Mouse (Mus musculus): ENCODE measurements around the gene Uvssa. TPM values are rescaled to one million over a fixed set of nuclear protein-coding genes. Genes with fewer than 3 reads are reported as not detected.
"Not testable (repeated sequence)": the region's sequence is repeated elsewhere in the genome, so short reads cannot be mapped to it uniquely, and the experiment has no call there.

Uvssa gene
- total and polyA plus RNA-seq, 2 experiments, result 3.4 to 4.2 TPM

DNA sequence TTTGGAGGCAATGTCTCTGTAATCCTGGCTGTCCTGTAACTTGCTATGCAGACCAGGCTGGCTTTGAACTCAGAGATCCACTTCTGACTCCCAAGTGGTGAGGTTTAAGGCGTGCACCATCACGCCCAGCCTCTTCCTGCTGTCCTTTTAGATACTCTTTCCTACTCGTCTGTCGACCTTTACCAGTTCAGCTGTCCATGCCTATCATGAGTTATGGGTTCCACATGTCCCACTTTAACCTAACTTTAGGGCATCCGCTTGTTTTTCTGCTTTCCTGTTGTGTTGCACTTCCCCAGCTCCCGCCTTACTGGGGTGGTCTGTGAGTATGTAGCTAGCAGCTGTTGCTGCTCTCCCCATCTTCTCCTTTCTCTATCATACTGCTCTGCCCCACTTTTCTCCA is 37.2 kb upstream of the Uvssa start:
- no peaks in the 10 kb centered on the region for H3K36me3 ChIP-seq (ENCODE audit: control insufficient read depth, insufficient read depth, low read length)
- 84% methylated on average over 6 of the region's 6 CpGs for WGBS
- H3K27me3 ChIP-seq (ENCODE audit: control insufficient read depth, insufficient read depth, low read length), result no peaks in the 10 kb centered on the region
- no peak overlapping the region for H3K4me3 ChIP-seq (ENCODE audit: insufficient read depth, low read depth, low read length)
- peaks cover 64% of the 10 kb centered on the region for H3K79me2 ChIP-seq (ENCODE audit: control insufficient read depth, insufficient read depth, low read length)
- no peak overlapping the region for H3K27ac ChIP-seq (replicated peaks; ENCODE audit: insufficient read depth, low read depth, low read length)
- no peak for DNase-seq (ENCODE audit: extremely low read depth, low read depth, low spot score)
- TF ChIP-seq CTCF (IDR thresholded peaks at IDR 0.05; ENCODE audit: low read depth, low read length) (no peak), POLR2A (IDR thresholded peaks at IDR 0.05; ENCODE audit: extremely low read depth, insufficient read depth, low read length) (no peak)
- H3K9ac ChIP-seq (ENCODE audit: low read depth, low read length), result no peak overlapping the region
- H3K4me1 ChIP-seq (ENCODE audit: control insufficient read depth, insufficient read depth, low read length), result peaks cover 23% of the 10 kb centered on the region

DNA sequence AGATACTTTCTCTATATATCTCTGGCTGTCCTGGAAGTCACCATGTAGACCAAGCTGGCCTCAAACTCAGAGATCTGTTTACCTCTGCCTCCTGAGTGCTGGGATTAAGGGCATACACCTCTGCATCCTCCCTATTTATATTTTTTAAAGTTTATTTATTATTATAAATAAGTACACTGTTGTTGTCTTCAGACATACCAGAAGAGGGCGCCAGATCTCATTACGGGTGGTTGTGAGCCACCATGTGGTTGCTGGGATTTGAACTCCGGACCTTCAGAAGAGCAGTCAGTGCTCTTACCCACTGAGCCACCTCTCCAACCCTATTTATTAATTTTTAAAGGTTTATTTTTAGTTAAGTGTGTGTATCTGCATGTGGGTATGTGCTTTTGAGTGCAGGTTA is 36.1 kb upstream of the Uvssa start:
- DNase-seq (ENCODE audit: extremely low read depth, low read depth, low spot score), result not testable (repeated sequence)

DNA sequence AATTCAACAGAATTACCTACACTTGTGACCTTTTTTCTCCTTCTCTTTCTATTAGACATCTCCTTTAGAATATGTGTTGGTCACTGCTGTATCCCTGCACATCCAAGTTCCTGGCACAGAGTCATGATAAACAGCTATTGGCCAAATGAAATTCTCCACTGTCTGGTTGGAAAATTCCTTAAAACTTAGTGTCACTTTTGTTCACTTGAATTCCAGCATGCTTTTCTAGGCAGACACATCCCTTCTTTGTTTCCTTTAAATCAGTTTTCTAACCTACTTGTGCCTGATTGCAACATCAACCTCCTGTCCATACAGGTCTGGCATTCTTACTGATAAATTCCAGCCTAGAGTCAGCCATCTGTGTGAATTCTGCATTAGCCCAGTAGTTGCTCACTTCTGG is 35.5 kb upstream of the Uvssa start:
- H3K4me3 ChIP-seq (ENCODE audit: insufficient read depth, low read depth, low read length), result no peak overlapping the region
- no peaks in the 10 kb centered on the region for H3K27me3 ChIP-seq (ENCODE audit: control insufficient read depth, insufficient read depth, low read length)
- no peak for TF ChIP-seq CTCF (IDR thresholded peaks at IDR 0.05; ENCODE audit: low read depth, low read length)
- TF ChIP-seq POLR2A (IDR thresholded peaks at IDR 0.05; ENCODE audit: extremely low read depth, insufficient read depth, low read length), result no peak
- peaks cover 19% of the 10 kb centered on the region for H3K4me1 ChIP-seq (ENCODE audit: control insufficient read depth, insufficient read depth, low read length)
- H3K9ac ChIP-seq (ENCODE audit: low read depth, low read length), result no peak overlapping the region
- H3K36me3 ChIP-seq (ENCODE audit: control insufficient read depth, insufficient read depth, low read length), result no peaks in the 10 kb centered on the region
- H3K27ac ChIP-seq (replicated peaks; ENCODE audit: insufficient read depth, low read depth, low read length), result no peak overlapping the region
- no peak for DNase-seq (ENCODE audit: extremely low read depth, low read depth, low spot score)
- H3K79me2 ChIP-seq (ENCODE audit: control insufficient read depth, insufficient read depth, low read length), result peaks cover 62% of the 10 kb centered on the region

More for the DNA sequence above, 36.1 kb upstream of the Uvssa start:
- H3K9ac ChIP-seq (ENCODE audit: low read depth, low read length); H3K27me3 ChIP-seq (ENCODE audit: control insufficient read depth, insufficient read depth, low read length); H3K4me3 ChIP-seq (ENCODE audit: insufficient read depth, low read depth, low read length); H3K36me3 ChIP-seq (ENCODE audit: control insufficient read depth, insufficient read depth, low read length); H3K27ac ChIP-seq (replicated peaks; ENCODE audit: insufficient read depth, low read depth, low read length): not testable (repeated sequence)
- Histone ChIP-seq H3K79me2 (ENCODE audit: control insufficient read depth, insufficient read depth, low read length) (peaks cover 64% of the 10 kb centered on the region), H3K4me1 (ENCODE audit: control insufficient read depth, insufficient read depth, low read length) (peaks cover 18% of the 10 kb centered on the region)
- 66% methylated on average over 3 of the region's 3 CpGs for WGBS

DNA sequence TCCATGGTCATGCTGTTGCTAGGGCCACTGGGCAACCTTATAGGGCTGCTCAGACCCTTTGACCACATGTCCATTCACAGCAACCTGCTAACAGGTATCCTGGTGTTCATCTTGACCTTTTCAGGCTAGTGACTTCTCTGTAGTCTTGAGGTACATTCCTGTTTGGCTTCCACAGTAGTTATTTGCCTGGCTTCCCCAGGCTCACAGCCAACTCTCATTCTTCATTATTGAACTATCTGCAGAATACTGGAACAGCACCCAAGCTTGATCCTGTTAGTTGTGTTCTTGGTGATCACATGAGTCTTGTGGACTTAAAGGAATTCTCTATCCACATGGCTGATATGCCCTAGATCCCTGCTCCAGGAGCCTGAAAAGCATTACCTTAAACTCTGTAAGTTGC is 34.8 kb upstream of the Uvssa start:
- H3K36me3 ChIP-seq (ENCODE audit: control insufficient read depth, insufficient read depth, low read length), result no peaks in the 10 kb centered on the region
- peaks cover 55% of the 10 kb centered on the region for H3K79me2 ChIP-seq (ENCODE audit: control insufficient read depth, insufficient read depth, low read length)
- no peaks in the 10 kb centered on the region for H3K27me3 ChIP-seq (ENCODE audit: control insufficient read depth, insufficient read depth, low read length)
- H3K9ac ChIP-seq (ENCODE audit: low read depth, low read length), result no peak overlapping the region
- peaks cover 19% of the 10 kb centered on the region for H3K4me1 ChIP-seq (ENCODE audit: control insufficient read depth, insufficient read depth, low read length)
- peak; percentile 29 for DNase-seq (ENCODE audit: extremely low read depth, low read depth, low spot score)
- no peak overlapping the region for H3K27ac ChIP-seq (replicated peaks; ENCODE audit: insufficient read depth, low read depth, low read length)
- no peak overlapping the region for H3K4me3 ChIP-seq (ENCODE audit: insufficient read depth, low read depth, low read length)
- TF ChIP-seq CTCF (IDR thresholded peaks at IDR 0.05; ENCODE audit: low read depth, low read length), result no peak
- TF ChIP-seq POLR2A (IDR thresholded peaks at IDR 0.05; ENCODE audit: extremely low read depth, insufficient read depth, low read length), result no peak

DNA sequence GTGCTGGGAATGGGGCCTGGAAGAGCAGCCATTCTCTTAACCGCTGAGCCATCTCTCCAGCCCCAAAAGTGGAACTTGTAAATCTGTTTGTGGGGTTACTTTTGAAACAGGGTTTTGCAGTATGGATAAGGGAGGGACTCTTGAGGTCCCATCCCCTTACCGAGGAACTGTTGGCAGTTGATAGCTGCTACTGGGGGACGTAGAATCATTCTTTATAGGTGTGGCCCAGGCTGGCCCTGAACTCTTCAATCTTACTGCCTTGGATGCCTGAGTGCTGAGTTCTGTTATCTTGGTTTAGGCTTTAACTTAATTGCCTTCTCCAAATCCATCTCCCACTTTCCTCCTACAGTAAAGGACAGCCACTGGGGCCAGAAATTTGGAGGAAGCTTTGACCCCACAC is 34.3 kb upstream of the Uvssa start:
- TF ChIP-seq POLR2A (IDR thresholded peaks at IDR 0.05; ENCODE audit: extremely low read depth, insufficient read depth, low read length), result no peak
- Histone ChIP-seq H3K79me2 (ENCODE audit: control insufficient read depth, insufficient read depth, low read length) (peaks cover 51% of the 10 kb centered on the region), H3K27me3 (ENCODE audit: control insufficient read depth, insufficient read depth, low read length) (no peaks in the 10 kb centered on the region), H3K4me1 (ENCODE audit: control insufficient read depth, insufficient read depth, low read length) (peaks cover 19% of the 10 kb centered on the region), H3K36me3 (ENCODE audit: control insufficient read depth, insufficient read depth, low read length) (no peaks in the 10 kb centered on the region), H3K9ac (ENCODE audit: low read depth, low read length) (no peak overlapping the region), H3K4me3 (ENCODE audit: insufficient read depth, low read depth, low read length) (no peak overlapping the region), H3K27ac (replicated peaks; ENCODE audit: insufficient read depth, low read depth, low read length) (no peak overlapping the region)
- WGBS, result 80% methylated on average over 3 of the region's 3 CpGs
- DNase-seq (ENCODE audit: extremely low read depth, low read depth, low spot score), result no peak

DNA sequence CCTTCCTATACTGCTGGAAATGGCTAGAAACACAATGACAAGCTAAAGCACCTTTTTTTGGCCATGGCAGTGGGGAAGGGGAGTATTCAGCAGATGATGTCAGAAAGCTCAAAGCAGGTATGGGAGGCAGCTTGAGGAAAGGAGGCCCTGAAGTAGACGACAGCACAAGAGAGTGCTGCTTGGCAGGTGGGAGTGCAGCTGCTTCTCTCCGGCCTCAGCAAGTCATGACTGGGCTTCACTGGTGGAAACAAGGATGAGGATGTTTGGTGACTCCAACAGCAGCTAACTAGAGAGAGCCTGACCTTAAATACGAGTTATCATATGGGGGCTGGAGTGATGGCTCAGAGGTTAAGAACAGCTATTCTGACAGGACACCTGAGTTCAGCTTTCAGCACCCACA is 30.7 kb upstream of the Uvssa start:
- 62% methylated on average over 3 of the region's 3 CpGs for WGBS
- TF ChIP-seq CTCF (IDR thresholded peaks at IDR 0.05; ENCODE audit: low read depth, low read length) (no peak), POLR2A (IDR thresholded peaks at IDR 0.05; ENCODE audit: extremely low read depth, insufficient read depth, low read length) (no peak)
- Histone ChIP-seq H3K36me3 (ENCODE audit: control insufficient read depth, insufficient read depth, low read length) (no peaks in the 10 kb centered on the region), H3K27ac (replicated peaks; ENCODE audit: insufficient read depth, low read depth, low read length) (no peak overlapping the region), H3K4me3 (ENCODE audit: insufficient read depth, low read depth, low read length) (no peak overlapping the region), H3K9ac (ENCODE audit: low read depth, low read length) (no peak overlapping the region), H3K4me1 (ENCODE audit: control insufficient read depth, insufficient read depth, low read length) (peaks cover 13% of the 10 kb centered on the region), H3K79me2 (ENCODE audit: control insufficient read depth, insufficient read depth, low read length) (peaks cover 50% of the 10 kb centered on the region; the same call in 1 of the 2 replicates), H3K27me3 (ENCODE audit: control insufficient read depth, insufficient read depth, low read length) (no peaks in the 10 kb centered on the region)
- DNase-seq (ENCODE audit: extremely low read depth, low read depth, low spot score), result no peak

All from liver, adult 2 months (tissue).